Mouse (Mus musculus): ENCODE measurements around the gene Mobp. TPM values are rescaled to one million over a fixed set of nuclear protein-coding genes. Genes with fewer than 3 reads are reported as not detected.

Gene Mobp
- total and polyA plus RNA-seq, 3 experiments = 0.17 TPM; not detected in 2

DNA sequence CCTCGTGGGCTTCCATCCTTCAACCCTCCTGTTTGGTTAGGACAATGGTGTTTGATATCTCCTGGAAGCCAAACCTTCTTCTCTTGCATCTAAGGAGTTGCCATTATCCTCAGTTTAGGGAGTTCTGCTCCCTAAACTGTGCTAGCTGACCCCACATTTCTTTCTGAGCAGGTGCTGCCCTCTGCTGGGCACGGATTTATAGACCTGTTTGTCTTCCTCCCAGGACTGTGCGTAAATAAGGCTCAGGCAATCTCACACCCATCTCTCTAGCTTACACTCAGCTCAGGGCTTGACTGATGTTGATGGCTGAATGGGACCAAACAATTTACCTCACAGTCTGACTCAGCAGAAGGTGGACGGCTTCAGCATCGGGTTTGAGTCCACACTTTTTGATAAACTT, 21.8 kb downstream of the Mobp start (continued):
- TF ChIP-seq JUN (IDR thresholded peaks at IDR 0.05; ENCODE audit: insufficient read depth, low read depth, low read length) (no peak), NRF1 (IDR thresholded peaks at IDR 0.05; ENCODE audit: low read depth, low read length) (no peak), ELF1 (IDR thresholded peaks at IDR 0.05; ENCODE audit: low read depth, low read length) (no peak), E2F4 (IDR thresholded peaks at IDR 0.05; ENCODE audit: insufficient replicate concordance, low read depth, low read length) (no peak), SMC3 (IDR thresholded peaks at IDR 0.05; ENCODE audit: low read depth, low read length) (peak; percentile 82), ETS1 (conservative IDR thresholded peaks at IDR 0.05; ENCODE audit: low read depth, low read length) (no peak), ZNF384 (IDR thresholded peaks at IDR 0.05; ENCODE audit: low read depth, low read length) (no peak), TBP (conservative IDR thresholded peaks at IDR 0.05; ENCODE audit: low read depth, low read length) (no peak), CTCF (conservative IDR thresholded peaks at IDR 0.05 in 1 of 2, IDR thresholded peaks at IDR 0.05 in 1 of 2; ENCODE audit: low read depth in 2 of 2, low read length in 2 of 2) (peak; percentile 32 to 81; a peak in 3 of 4 replicates)

DNA sequence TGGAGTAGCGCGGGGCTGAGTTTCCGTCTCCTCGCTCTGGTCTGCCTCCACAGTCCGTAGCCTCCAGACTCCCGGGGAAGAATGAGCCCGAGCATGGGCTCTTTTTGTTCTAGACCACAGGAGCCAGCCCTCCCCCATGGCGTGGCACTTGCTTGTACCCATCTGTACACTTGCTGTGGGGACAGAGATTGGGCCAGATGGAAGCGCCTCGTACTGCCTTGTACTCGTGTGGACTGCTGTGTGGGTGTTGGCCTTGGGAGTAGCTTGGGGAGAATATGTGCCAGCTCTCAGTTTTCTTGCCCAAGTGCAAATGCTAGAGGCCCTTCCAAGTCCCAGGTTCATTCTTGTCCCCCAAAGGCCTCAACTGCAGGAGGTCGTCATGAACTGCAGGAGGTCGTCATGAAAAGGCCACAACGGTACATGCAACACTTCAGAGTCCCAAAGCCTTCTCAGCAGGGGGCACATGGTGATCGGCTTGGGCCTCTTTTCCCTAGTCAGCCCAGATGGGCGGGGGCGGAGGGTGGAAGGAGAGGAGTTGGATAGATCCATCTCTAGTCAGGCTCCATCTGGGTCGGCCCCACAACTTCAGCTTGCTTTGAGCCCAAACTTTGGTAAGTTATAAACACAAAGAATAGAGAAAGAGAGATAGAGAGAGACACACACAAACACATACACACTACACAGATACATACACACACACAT, 25.1 kb downstream of the Mobp start:
- no peak overlapping the region for H3K9ac ChIP-seq (ENCODE audit: insufficient read depth, low read depth)
- no peak overlapping the region for H3K4me3 ChIP-seq (replicated peaks in 1 of 3; ENCODE audit: low read depth in 2 of 3, low read length in 2 of 3, poor library complexity in 1 of 3)
- H3K27me3 ChIP-seq (replicated peaks) = peaks cover 8% of the 10 kb centered on the region
- H3K79me2 ChIP-seq (replicated peaks; ENCODE audit: control insufficient read depth, extremely low read depth, insufficient read depth, poor library complexity, severe bottlenecking) = no peaks in the 10 kb centered on the region
- TF ChIP-seq PAX5 (IDR thresholded peaks at IDR 0.05; ENCODE audit: low read length) (no peak), UBTF (IDR thresholded peaks at IDR 0.05; ENCODE audit: low read depth, low read length) (no peak), MYC (IDR thresholded peaks at IDR 0.05; ENCODE audit: low read depth, low read length) (no peak), BHLHE40 (IDR thresholded peaks at IDR 0.05; ENCODE audit: low read depth, low read length) (no peak), SIN3A (IDR thresholded peaks at IDR 0.05; ENCODE audit: low read length) (no peak), E2F4 (IDR thresholded peaks at IDR 0.05; ENCODE audit: insufficient replicate concordance, low read depth, low read length) (no peak), GABPA (IDR thresholded peaks at IDR 0.05; ENCODE audit: insufficient replicate concordance, low read depth, low read length) (no peak), MAZ (IDR thresholded peaks at IDR 0.05; ENCODE audit: low read depth, low read length) (no peak), IRF4 (IDR thresholded peaks at IDR 0.05; ENCODE audit: low read depth, low read length) (no peak), USF2 (conservative IDR thresholded peaks at IDR 0.05; ENCODE audit: low read depth, low read length) (no peak), NRF1 (IDR thresholded peaks at IDR 0.05; ENCODE audit: low read depth, low read length) (no peak), CHD2 (IDR thresholded peaks at IDR 0.05; ENCODE audit: low read length) (no peak), ZC3H11A (IDR thresholded peaks at IDR 0.05; ENCODE audit: low read depth, low read length) (no peak), CTCF (conservative IDR thresholded peaks at IDR 0.05 in 1 of 2, IDR thresholded peaks at IDR 0.05 in 1 of 2; ENCODE audit: low read depth in 2 of 2, low read length in 2 of 2) (no peak), ZNF384 (IDR thresholded peaks at IDR 0.05; ENCODE audit: low read depth, low read length) (no peak)
- H3K27ac ChIP-seq (ENCODE audit: insufficient read depth, low read depth) = no peak overlapping the region
- H3K4me2 ChIP-seq (ENCODE audit: insufficient read depth, low read depth, poor library complexity, severe bottlenecking) = no peak overlapping the region
- dilution Hi-C loops (cut with MboI; ENCODE audit: extremely low pct_ligation_motif_present, extremely low pct_unique_long_range_greater_than_20kb, low sequenced_read_pairs) = no loop called here
- H3K9me3 ChIP-seq (replicated peaks; ENCODE audit: low read length) = peaks cover 10% of the 10 kb centered on the region
- no peaks in the 10 kb centered on the region for H3K36me3 ChIP-seq (replicated peaks in 1 of 2; ENCODE audit: control insufficient read depth in 1 of 2, insufficient read depth in 1 of 2, low read length in 1 of 2)
- in situ Hi-C loops (cut with MboI; ENCODE audit: low pct_ligation_motif_present, low pct_unique_long_range_greater_than_20kb, low sequenced_read_pairs) = no loop called here
- peaks cover 6 to 7% of the 10 kb centered on the region in 2 experiments; a peak in 3 of 4 replicates for H3K4me1 ChIP-seq (ENCODE audit: control insufficient read depth in 1 of 2, insufficient read depth in 2 of 2)
- no peak for DNase-seq (ENCODE audit: extremely low read depth)

Data from CH12.LX (cell line).